Mouse (Mus musculus): ENCODE data around the gene Cald1. TPM values are rescaled to one million over a fixed set of nuclear protein-coding genes. Genes with fewer than 3 reads are reported as not detected.
A peak's percentile ranks its signal among the peaks of the same experiment; 100 is the strongest.

Gene Cald1
- polyA plus RNA-seq, 1 experiment from 2014 or later, result 65.4 TPM

- H3K4me1 ChIP-seq (replicated peaks), result no peaks in the 10 kb centered on the region; the same call in 1 of the 2 replicates
- H3K9me3 ChIP-seq, result no peaks in the 10 kb centered on the region
- H3K9ac ChIP-seq, result no peak overlapping the region
- H3K27me3 ChIP-seq, result no peaks in the 10 kb centered on the region
- 71% methylated on average over 8 of the region's 8 CpGs for WGBS
- no peak overlapping the region for H3K4me2 ChIP-seq
- no peaks in the 10 kb centered on the region for H3K36me3 ChIP-seq
- ATAC-seq (ENCODE audit: low FRiP score, low read depth), result no peak
- no peak overlapping the region for H3K27ac ChIP-seq (replicated peaks)
- H3K4me3 ChIP-seq, result no peak overlapping the region
Observed at GRCm38 (mm10) chr6:34682126-34682525, 83.8 kb downstream of the Cald1 start.

- 49% methylated on average over 8 of the region's 8 CpGs for WGBS
- Histone ChIP-seq H3K9me3 (no peaks in the 10 kb centered on the region), H3K27me3 (no peaks in the 10 kb centered on the region), H3K4me3 (no peak overlapping the region), H3K36me3 (no peaks in the 10 kb centered on the region), H3K27ac (replicated peaks) (no peak overlapping the region), H3K9ac (no peak overlapping the region), H3K4me1 (replicated peaks) (no peaks in the 10 kb centered on the region; the same call in 1 of the 2 replicates), H3K4me2 (no peak overlapping the region)
- ATAC-seq (ENCODE audit: low FRiP score, low read depth), result no peak
Observed at GRCm38 (mm10) chr6:34684886-34685285, 86.6 kb downstream of the Cald1 start.

- 79% methylated on average over 2 of the region's 2 CpGs for WGBS
- ATAC-seq (ENCODE audit: low FRiP score, low read depth), result no peak
- Histone ChIP-seq H3K36me3 (no peaks in the 10 kb centered on the region), H3K27ac (replicated peaks) (no peak overlapping the region), H3K4me1 (replicated peaks) (no peaks in the 10 kb centered on the region; the same call in 1 of the 2 replicates), H3K4me3 (no peak overlapping the region), H3K9me3 (no peaks in the 10 kb centered on the region), H3K4me2 (no peak overlapping the region), H3K9ac (no peak overlapping the region), H3K27me3 (no peaks in the 10 kb centered on the region)
Observed at GRCm38 (mm10) chr6:34688971-34689370, 90.7 kb downstream of the Cald1 start.

GRCm38 (mm10) chr6:34691416-34691815 lies 93.1 kb downstream of the Cald1 start:
- Histone ChIP-seq H3K27ac (replicated peaks) (no peak overlapping the region), H3K27me3 (no peaks in the 10 kb centered on the region), H3K9ac (no peak overlapping the region), H3K9me3 (no peaks in the 10 kb centered on the region), H3K4me2 (no peak overlapping the region), H3K4me1 (replicated peaks) (no peaks in the 10 kb centered on the region), H3K36me3 (no peaks in the 10 kb centered on the region), H3K4me3 (no peak overlapping the region)
- 80% methylated on average over 7 of the region's 7 CpGs for WGBS
- no peak for ATAC-seq (ENCODE audit: low FRiP score, low read depth)

GRCm38 (mm10) chr6:34694096-34694495 lies 95.8 kb downstream of the Cald1 start:
- H3K36me3 ChIP-seq, result no peaks in the 10 kb centered on the region
- H3K4me2 ChIP-seq, result no peak overlapping the region
- no peaks in the 10 kb centered on the region for H3K4me1 ChIP-seq (replicated peaks)
- ATAC-seq (ENCODE audit: low FRiP score, low read depth), result no peak
- 89% methylated on average over 4 of the region's 4 CpGs for WGBS
- H3K4me3 ChIP-seq, result no peak overlapping the region
- no peaks in the 10 kb centered on the region for H3K27me3 ChIP-seq
- H3K9ac ChIP-seq, result no peak overlapping the region
- no peaks in the 10 kb centered on the region for H3K9me3 ChIP-seq
- no peak overlapping the region for H3K27ac ChIP-seq (replicated peaks)

- ATAC-seq (ENCODE audit: low FRiP score, low read depth), result no peak
- no peaks in the 10 kb centered on the region for H3K27me3 ChIP-seq
- H3K36me3 ChIP-seq, result no peaks in the 10 kb centered on the region
- H3K9ac ChIP-seq, result no peak overlapping the region
- H3K4me1 ChIP-seq (replicated peaks), result peaks cover 6% of the 10 kb centered on the region
- no peak overlapping the region for H3K27ac ChIP-seq (replicated peaks)
- no peak overlapping the region for H3K4me2 ChIP-seq
- no peak overlapping the region for H3K4me3 ChIP-seq
- no peaks in the 10 kb centered on the region for H3K9me3 ChIP-seq
- WGBS, result 67% methylated on average over 1 of the region's 1 CpGs
Observed at GRCm38 (mm10) chr6:34703421-34704120, 105.3 kb downstream of the Cald1 start.

GRCm38 (mm10) chr6:34707521-34707920 lies 109.2 kb downstream of the Cald1 start:
- Histone ChIP-seq H3K27me3 (no peaks in the 10 kb centered on the region), H3K4me2 (no peak overlapping the region), H3K27ac (replicated peaks) (no peak overlapping the region), H3K4me3 (no peak overlapping the region), H3K4me1 (replicated peaks) (peaks cover 25% of the 10 kb centered on the region), H3K9ac (no peak overlapping the region), H3K9me3 (no peaks in the 10 kb centered on the region), H3K36me3 (no peaks in the 10 kb centered on the region)
- ATAC-seq (ENCODE audit: low FRiP score, low read depth), result no peak
- WGBS, result 61% methylated on average over 2 of the region's 2 CpGs

GRCm38 (mm10) chr6:34708650-34709265 lies 110.5 kb downstream of the Cald1 start:
- H3K9me3 ChIP-seq, result no peaks in the 10 kb centered on the region
- H3K27me3 ChIP-seq, result no peaks in the 10 kb centered on the region
- peak overlapping the region; percentile 63; the same call in 1 of the 2 replicates for H3K9ac ChIP-seq
- H3K36me3 ChIP-seq, result no peaks in the 10 kb centered on the region
- peak; percentile 81 for ATAC-seq (ENCODE audit: low FRiP score, low read depth)
- H3K4me2 ChIP-seq, result peak overlapping the region; percentile 71
- peaks cover 25% of the 10 kb centered on the region for H3K4me1 ChIP-seq (replicated peaks)
- peak overlapping the region; percentile 79 for H3K27ac ChIP-seq (replicated peaks)
- WGBS, result 10% methylated on average over 13 of the region's 13 CpGs
- H3K4me3 ChIP-seq, result peak overlapping the region; percentile 55

GRCm38 (mm10) chr6:34709289-34709688 lies 111.0 kb downstream of the Cald1 start:
- peak; percentile 87 for ATAC-seq (ENCODE audit: low FRiP score, low read depth)
- WGBS, result 0% methylated on average over 11 of the region's 11 CpGs

GRCm38 (mm10) chr6:34709946-34710682 lies 111.8 kb downstream of the Cald1 start:
- no peaks in the 10 kb centered on the region for H3K9me3 ChIP-seq
- WGBS, result 9% methylated on average over 14 of the region's 14 CpGs
- peak overlapping the region; percentile 71 for H3K4me2 ChIP-seq
- H3K4me3 ChIP-seq, result peak overlapping the region; percentile 55
- H3K27me3 ChIP-seq, result no peaks in the 10 kb centered on the region
- H3K36me3 ChIP-seq, result no peaks in the 10 kb centered on the region
- H3K4me1 ChIP-seq (replicated peaks), result peaks cover 25% of the 10 kb centered on the region
- ATAC-seq (ENCODE audit: low FRiP score, low read depth), result no peak
- H3K9ac ChIP-seq, result peak overlapping the region; percentile 63
- peak overlapping the region; percentile 79 for H3K27ac ChIP-seq (replicated peaks)

More at GRCm38 (mm10) chr6:34709289-34709688, 111.0 kb downstream of the Cald1 start:
- peak overlapping the region; percentile 79 for H3K27ac ChIP-seq (replicated peaks)
- H3K4me2 ChIP-seq, result peak overlapping the region; percentile 71
- H3K4me3 ChIP-seq, result peak overlapping the region; percentile 55
- no peaks in the 10 kb centered on the region for H3K36me3 ChIP-seq
- H3K9me3 ChIP-seq, result no peaks in the 10 kb centered on the region
- H3K9ac ChIP-seq, result peak overlapping the region; percentile 63
- peaks cover 25% of the 10 kb centered on the region for H3K4me1 ChIP-seq (replicated peaks)
- H3K27me3 ChIP-seq, result no peaks in the 10 kb centered on the region

- H3K4me3 ChIP-seq, result peak overlapping the region; percentile 55
- no peak overlapping the region for H3K9ac ChIP-seq
- peaks cover 25% of the 10 kb centered on the region for H3K4me1 ChIP-seq (replicated peaks)
- no peak overlapping the region for H3K27ac ChIP-seq (replicated peaks)
- H3K36me3 ChIP-seq, result no peaks in the 10 kb centered on the region
- H3K27me3 ChIP-seq, result no peaks in the 10 kb centered on the region
- H3K4me2 ChIP-seq, result peak overlapping the region; percentile 71
- H3K9me3 ChIP-seq, result no peaks in the 10 kb centered on the region
- no peak for ATAC-seq (ENCODE audit: low FRiP score, low read depth)
- 48% methylated on average over 5 of the region's 5 CpGs for WGBS
Observed at GRCm38 (mm10) chr6:34710848-34711247, 112.5 kb downstream of the Cald1 start.

- Histone ChIP-seq H3K27me3 (no peaks in the 10 kb centered on the region), H3K9me3 (no peaks in the 10 kb centered on the region), H3K4me3 (no peak overlapping the region), H3K27ac (replicated peaks) (no peak overlapping the region), H3K9ac (no peak overlapping the region), H3K4me1 (replicated peaks) (peaks cover 25% of the 10 kb centered on the region), H3K4me2 (no peak overlapping the region), H3K36me3 (no peaks in the 10 kb centered on the region)
- no peak for ATAC-seq (ENCODE audit: low FRiP score, low read depth)
- WGBS, result 71% methylated on average over 10 of the region's 10 CpGs
Observed at GRCm38 (mm10) chr6:34711620-34712019, 113.3 kb downstream of the Cald1 start.
